Mouse (Mus musculus) heart, adult 11 months (tissue): Measurements from ENCODE around the gene Jade3.

Experiments
- DNase-seq: peaks from one replicate; pipeline ENCODE4 v3.0.0; 2022

Gene Jade3

DNA sequence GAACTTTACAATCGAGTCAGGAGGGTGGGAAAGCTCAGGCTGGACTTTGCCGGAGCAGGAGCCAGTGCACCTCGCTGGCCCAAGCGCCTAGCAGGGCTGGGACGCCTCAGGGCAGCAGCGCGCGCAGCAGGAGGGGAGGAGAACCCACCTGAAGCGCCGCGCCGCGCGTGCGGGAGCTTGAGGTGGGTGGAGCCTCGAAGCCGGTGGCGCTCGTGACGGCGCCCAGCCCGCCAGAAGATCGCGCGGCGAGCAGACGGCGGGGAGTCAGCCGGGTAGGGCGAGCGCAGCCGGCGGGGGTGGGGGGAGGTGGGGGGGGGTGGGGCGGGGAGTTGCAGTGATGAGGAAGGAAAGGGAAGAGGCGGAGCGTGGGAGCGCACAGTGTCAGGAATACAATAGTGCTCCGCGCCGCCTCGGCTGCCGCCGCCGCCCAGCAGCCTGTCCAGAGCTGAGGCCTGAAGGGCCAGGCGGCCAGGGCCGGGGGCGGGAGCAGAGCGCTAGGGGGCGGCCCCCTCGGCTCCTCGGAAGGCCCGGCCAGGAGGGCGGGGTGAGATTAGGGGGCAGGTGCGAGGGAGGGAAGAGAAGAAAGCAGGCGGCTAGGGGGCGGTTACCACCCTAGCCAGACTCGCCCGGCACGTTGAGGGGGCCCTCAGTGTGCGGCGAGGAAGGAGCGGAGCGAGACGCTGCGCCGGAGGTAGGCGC lies at the start of gene Jade3:
Gene Jade3 (plus strand): TSS at position 549 of the 699 bp plus-strand sequence.
- peak; percentile 99 for DNase-seq

DNA sequence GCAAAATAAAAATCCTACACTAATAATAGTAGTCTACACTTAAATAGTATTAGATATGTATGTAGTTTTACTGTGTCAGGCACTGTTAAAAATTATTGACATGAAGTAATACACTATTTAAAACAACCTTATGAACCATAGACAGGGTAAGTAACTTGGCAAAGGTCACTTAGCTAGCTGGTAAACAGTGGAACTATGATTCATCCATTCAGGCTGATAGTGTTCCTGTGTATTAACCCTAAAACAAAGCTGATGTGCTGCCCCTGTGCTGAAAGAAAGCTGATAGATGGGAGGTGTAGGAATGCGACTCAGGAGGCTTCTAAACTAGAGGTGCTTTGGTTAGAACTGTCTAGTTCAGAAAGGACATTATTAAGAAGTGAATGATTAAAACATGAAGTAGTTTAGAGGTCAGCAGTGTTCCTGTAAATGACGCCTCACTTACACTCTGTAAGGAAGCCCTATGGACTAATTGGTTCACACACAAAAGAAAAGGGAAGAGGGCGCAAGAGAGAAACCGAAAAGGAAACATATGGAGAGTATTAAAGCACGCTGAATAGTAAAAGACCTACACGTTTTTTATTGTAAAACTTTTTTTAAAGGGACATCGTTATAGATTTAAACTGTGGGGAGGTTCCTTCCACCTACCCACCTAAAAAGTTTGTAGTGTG lies 46.0 kb upstream of the Jade3 start:
- DNase-seq = no peak

DNA sequence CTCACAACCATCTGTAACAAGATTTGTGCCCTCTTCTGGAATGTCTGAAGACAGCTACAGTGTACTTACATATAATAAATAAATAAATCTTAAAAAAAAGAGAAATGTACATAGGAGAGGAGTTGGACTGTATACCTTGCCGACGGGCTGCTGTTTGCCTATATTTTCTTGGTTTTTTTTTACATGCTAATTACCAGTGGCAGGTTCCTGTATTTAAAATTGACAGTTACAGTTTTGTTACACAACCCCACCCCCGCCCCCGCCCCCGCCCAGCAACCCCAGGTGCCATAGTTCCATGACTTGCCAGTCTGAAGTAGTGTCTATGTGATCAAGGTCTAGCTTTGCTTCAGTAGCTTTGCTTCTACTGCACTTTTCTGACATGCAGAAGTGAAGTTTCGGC lies 43.2 kb upstream of the Jade3 start:
- no peak for DNase-seq

DNA sequence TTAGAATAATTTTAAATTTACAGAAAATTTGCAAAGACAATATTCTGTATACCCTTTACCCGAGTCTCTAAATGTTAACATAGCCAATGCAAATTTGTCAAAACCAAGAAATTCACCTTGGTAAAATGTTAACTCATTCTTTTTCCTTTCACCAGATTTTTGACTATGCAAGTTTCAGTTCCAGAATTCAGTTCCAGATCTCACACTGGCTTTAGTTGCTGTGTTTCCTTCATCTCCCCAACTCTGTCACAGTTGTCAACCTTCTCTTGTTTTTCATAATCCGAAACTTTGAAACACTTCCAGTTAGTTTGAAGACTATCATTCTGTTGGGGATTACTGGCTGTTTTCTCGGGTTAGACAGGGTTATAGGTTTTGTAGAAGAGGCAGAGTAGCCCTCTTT lies 38.5 kb upstream of the Jade3 start:
- DNase-seq = no peak

DNA sequence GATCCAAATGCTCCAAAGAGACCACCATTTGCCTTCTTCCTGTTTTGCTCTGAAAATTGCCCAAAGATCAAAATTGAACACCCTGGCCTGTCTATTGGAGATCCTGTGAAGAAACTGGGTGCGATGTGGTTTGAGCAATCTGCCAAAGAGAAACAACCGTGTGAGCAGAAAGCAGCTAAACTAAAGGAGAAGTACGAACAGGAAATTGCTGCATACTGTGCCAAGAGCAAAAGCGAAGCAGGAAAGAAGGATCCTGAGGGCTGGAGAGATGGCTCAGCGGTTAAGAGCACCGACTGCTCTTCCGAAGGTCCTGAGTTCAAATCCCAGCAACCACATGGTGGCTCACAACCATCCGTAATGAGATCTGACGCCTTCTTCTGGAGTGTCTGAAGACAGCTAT lies 33.5 kb upstream of the Jade3 start:
- peak; percentile 79 for DNase-seq

DNA sequence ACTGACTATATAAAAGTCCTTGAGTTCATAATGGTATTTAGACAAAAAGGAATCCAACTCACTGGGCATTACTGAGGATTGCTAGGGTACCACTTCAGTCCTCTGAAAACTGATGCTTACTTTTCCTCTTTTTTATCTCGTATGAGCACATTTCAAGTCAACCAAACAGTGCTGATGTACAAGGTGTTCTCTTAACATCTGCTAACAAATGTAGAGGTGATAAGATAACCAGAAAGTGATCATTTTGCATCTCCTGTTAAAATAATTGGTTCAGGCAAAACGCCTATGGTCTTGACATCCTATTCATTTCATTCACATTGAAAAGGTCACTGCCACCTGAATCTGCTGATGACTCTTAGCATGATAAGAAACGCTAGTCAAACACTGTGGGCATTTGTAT lies 32.5 kb upstream of the Jade3 start:
- DNase-seq = no peak

DNA sequence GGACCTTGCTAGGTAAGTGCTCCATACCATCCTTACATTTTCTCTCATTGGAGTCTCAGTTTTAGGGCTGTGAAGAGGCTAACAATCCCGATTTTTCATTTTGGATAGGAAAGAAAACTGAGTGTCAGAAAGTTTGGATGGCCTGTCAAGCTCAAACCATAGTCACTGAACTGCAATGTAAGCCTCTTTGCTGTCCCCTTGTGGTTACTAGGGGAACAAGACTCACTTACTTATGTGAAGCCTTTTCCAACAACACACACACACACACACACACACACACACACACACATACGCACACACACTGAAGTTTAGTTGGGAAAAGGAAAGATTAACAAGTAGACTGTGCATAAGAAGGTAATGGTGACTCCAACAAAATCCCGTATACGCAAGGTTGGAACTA lies 21.4 kb upstream of the Jade3 start:
- no peak for DNase-seq

DNA sequence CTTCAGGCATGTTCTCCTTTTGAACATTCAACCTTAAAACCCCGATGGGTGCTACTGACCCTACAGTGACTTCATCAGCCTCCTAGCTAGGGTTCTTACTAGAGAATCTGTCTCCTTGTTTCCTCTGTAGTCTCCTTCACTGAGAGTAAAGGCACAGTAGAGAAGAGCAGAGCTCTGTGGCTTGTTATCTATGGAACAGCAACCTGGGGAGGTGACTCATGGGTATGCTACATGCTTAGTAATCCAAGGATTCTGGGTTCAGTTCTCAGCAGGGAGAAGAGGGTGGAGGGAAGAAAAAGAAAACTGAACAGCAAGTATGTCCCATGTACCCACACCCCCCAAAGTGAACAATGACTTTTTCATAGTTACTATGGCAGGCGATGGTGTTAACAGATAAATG lies 18.6 kb upstream of the Jade3 start:
- DNase-seq = no peak

DNA sequence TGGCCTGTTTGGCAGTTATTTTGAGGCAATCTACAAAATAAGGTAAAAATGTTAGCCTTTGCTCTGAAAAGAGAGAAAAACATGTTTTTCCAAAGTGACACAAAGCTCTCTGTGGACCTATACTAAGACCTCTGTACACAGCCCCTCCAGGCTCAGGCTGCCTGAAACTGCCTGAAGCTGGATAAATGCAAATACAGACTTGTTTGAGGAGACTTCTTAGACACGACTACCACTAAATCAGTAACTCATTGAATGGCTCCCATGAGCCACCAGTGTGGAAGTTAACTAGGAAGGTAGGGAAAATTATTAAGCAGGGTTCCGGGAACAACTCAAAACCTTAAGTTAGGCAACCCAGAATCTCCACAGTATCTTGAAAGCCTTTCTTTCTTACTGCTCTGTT lies 17.8 kb upstream of the Jade3 start:
- no peak for DNase-seq

DNA sequence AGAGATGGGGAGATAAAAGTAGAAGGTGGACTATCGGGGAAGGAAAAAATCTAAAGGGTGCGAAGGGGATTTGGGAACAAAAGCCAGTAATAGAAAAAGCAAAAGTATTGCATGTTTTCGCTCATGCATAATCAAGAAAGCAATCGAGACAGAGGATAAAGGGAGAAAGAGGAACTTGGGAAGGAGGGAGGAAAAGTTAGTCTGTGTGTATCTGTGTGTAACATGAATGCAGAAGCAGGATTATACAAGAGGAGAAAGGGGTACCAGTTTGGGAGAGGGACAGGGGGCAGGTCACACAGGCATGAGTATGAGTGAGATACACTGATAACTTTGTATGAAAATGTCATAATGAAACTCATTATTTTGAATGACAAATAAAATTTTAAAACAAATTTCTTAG lies 14.1 kb upstream of the Jade3 start:
- no peak for DNase-seq

DNA sequence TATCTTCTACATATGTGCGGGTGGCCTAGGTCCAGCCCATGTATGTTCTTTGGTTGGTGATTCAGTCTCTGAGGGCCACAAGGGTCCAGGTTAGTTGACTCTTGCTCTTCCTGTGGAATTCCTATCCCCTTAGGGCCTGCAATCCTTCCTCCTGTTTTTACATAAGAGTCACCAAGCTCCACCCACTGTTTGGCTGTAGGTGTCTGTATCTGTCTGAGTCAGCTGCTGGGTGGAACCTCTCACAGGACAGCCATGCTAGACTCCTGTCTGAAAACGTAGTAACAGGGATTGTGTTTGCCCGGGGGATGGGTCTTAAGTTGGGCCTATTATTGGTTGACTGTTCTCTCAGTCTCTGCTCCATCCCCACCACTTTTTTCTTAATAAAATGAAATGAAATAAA lies 13.3 kb upstream of the Jade3 start:
- no peak for DNase-seq

DNA sequence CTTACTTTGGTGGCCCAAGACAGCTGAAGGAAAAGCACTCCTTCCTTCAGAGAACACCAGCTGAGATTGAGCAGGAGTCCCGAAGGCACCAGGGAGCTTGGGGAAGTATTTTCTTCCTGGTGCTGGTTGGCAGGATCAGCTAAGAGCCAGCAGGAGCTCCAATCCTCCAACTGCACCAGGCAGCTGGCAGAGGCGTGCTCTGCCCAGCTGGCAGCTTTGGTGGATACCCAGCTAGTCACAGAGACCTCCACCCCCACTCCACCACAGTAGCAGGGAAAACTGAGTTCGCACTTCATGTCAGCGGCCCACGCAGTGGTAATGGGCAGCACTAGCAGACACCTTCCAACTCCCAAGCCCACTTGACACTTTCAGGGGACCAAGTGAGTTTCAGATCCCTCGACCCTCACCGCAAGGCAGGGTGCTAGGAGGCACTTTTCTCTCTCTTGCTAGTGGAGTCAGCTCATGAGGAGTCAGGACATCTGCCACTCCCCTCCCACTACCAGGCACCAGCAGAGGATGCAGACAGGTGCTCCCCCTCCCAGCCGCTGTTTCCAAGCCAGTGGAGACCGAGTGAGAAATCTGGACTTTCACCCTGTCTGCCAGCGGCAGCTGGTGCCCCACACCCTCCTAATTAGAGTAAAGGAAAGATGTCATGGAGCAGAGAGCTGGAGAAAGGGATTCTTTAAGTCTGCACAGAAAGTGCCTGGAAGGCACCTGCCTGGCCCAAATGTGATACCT lies 10.4 kb upstream of the Jade3 start:
- no peak for DNase-seq

DNA sequence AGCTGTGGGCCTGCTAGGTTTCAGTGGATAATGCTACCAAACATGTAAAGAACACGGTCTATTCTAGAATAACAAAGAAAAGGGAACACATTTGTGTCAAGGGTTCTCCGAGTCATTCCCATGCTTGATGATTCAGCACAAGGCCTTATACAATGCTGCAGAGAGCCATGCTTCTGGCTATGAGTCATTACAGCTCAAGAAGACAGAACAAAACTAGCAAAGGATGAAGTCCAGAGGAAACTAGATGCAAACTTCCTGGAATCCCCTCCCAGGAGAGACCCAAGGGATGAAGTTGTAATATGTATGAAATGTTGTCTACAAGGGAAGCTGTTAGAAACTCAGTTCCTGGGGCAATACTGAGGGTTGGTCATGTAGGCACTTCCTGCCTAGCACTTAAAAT lies 7.0 kb upstream of the Jade3 start:
- no peak for DNase-seq

DNA sequence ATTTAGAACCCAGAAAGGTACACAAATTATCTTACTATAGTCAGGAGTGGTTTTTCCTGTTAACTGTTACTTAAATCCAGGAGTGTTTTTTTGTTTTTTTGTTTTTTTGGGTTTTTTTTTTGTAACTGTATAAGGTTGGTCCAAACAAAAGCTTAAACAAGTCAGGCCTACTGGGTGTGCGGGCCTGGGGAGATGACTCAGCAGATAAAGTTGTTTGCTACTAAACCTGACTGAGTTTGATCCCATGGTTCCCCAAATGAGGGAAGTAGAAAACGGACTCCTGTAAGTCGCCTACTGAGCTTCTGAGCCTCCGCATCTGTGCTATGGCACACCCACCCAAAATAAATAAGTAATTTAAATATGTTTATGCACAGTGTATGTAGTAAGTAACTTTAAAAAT lies 6.0 kb upstream of the Jade3 start:
- no peak for DNase-seq

DNA sequence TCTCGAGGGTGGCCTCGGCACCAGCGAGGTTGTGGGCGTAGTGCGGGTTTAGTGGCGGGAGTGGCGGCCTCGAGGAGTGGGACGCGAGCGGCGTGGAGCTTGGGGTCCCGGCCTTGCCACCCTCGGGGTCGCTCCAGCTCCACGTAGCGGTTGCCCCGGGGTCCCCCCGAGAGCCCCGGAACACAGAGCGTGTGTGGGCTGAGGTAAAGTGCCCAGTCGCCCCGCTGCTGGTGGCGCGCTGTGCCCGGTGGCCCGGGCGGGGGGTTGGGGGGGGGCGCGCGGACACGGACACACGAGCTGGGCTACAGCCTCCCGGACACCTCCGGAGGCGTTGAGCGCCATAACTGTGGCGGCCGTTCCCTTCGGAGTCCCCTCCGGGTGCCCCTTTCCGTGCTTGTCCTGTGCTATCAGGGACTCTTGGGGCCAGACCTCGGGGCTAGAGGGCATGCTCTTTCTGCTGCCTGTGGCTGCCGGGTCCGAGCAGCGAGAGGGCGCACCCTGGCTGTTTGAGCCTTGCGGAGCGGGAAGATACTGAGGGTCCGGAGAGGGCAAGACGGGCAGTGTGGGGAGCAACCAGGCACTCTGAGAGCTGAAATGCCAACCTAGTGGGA lies 456 bp downstream of the Jade3 start:
- DNase-seq = peak; percentile 92

DNA sequence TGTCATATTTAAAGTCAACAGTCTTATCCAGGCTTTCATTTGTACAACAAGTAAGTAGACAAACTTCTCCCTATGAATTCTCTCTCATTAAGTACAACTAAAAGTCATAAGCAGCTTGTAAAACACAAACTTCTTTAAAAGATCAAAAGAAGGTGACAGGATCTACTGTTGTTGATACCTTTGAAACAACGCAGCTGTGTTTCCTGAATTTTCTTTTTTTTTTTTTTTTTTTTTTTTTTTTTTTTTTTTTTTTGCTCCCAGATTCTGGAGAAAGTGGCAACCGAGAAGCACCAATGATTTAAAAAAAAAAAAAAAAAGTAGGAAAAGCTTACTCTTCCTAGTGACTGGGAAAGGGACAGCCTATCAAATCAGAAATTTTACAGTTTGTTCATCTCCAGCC lies 57.7 kb downstream of the Jade3 start:
- DNase-seq = no peak

DNA sequence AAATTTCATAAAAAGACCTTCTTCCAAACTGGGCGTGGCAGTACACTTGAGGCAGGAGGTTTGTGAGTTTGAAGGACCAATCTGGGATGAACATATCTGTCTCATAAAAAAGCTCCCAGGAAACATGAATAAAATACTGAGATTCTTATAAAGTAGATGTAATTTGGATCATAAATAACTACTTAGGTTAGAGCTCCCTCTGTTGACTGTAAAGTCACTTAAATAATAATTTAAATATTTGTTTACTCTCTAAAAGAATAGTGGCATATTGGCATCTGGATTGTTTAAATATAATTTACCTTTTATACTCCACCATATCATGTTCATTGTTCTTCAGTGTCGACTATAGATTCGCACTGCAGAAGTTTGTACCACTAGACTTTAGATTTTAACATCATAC lies 72.2 kb downstream of the Jade3 start:
- no peak for DNase-seq

DNA sequence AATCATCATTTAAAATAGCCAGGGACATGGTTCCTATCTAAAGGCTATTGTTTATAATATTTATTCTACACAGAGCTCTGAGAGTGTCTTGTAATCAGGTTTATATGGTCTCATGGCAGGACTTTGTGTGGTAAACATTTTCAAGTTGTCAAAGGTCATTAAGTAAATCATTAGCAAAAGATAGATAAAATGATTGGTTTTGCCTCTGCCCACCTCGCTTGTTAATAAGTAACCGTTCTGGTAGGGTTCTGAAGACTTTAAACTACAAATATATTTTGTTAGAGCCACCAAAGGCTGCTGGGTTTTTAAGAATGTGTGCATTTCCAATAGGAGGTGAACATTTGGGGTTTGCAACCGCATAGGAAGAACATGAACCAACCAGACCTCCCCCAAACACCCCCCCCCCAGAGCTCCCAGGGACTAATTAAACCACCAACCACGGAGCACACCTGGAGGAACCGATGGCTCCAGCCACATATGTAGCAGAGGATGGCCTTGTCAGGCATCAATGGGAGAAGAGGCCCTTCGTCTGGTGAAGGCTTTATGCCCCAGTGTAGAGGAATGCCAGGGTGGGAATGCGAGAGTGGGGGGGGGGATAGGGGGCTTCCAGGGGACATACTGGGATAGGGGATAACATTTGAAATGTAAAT lies 94.9 kb downstream of the Jade3 start:
- no peak for DNase-seq

DNA sequence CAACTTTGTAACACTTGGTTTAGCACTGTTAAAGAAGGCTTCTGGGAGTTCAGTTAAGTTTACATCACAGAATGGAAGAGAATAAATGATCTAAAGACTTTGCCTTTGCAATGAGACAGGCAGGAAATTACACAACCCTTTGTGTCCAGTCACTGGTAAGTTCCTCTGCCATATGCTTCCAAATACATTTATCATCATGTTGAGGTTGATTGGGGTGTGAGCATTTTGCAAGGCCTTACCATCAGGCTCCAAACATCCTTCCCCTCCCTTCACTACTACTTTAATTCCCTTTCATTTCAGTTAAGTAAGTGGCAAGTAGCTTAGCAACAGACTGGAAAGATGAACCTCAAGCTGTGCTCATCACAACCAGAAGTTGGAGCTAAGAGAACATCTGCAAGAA lies 96.1 kb downstream of the Jade3 start:
- DNase-seq = no peak

DNA sequence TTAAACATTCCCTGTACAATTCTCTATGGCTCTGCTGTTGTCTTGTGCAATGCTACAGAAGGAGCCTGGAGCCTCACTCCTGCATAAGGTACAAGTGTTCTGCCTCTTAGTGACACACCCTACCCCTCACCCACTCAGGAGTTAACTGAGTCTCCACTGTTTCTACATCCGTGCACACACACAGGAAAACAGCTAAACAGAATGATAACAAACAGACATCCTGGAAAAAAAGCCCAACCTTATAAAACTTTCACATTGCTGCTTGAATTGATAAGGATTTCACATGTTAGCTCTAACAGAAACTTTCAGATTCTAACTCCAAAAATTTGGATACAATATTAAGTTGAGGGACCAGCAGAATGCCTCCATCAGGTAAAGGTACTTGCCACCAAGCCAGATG lies 107.1 kb downstream of the Jade3 start:
- DNase-seq = no peak

DNA sequence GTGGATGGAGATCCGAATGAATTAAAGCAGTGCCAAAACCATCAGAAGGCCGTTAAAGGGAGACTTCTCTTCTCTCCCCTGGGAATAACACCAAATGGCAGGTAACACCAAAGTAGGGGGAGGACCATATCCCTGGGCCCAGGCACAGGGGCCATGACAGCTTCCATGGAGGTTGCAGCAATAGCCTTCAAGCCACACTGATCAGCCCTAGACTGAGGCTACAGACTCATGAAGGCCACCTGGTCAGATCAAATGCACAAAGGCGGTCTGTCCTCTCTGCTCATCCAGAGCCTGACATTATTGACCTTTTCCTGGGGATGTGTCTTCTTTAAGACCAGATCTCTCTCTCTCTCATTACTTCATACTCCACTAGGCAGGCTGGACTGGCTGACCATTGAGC lies 118.4 kb downstream of the Jade3 start:
- no peak for DNase-seq

DNA sequence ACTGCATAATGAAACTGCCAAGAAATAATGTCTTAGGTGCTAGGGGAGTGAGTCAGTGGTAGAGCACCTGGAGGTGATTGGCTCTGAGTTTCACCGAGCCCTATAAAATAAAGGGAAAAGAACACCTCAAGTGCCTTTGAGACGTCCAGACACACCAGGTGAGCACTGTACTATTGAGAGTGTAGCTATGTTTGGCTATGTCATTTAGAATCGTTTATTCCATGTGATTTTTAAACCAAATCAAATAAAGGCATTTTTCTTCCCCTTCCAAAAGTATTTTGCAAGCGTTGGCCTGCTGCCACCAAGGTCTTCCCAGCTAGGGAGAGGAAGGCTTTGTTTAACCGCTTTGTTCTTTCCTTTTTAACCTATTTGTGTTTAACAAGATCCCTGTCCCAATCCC lies 122.1 kb downstream of the Jade3 start:
- no peak for DNase-seq
